Mouse (Mus musculus) heart, postnatal 10 days (tissue): ENCODE results near the gene Gm49711. TPM values are rescaled to one million over a fixed set of nuclear protein-coding genes. Genes with fewer than 3 reads are reported as not detected.
A peak's percentile ranks its signal among the peaks of the same experiment; 100 is the strongest.
"Not testable (repeated sequence)": the region's sequence is repeated elsewhere in the genome, so short reads cannot be mapped to it uniquely, and the experiment has no call there.

Source experiments
- DNase-seq, 2 experiments: peaks; one replicate each; pipeline ENCODE4 v3.0.0; 2021
- intact Hi-C: fragments of 180-260 bp; cut with DNase I; formaldehyde crosslinking; loops from one replicate; pipeline ENCODE4 v1.15.1; 2025
- total RNA-seq, 2 experiments: library from RNA; stranded (reverse); gene quantifications; 2 replicates each; pipeline ENCODE4 v1.2.3; 2021

Gene Gm49711
- total RNA-seq, 2 experiments from 2014 or later, result not detected

GRCm38 (mm10) chr16:92060213-92060612, 2.1 kb downstream of the Gm49711 start:
- intact Hi-C loops, result no loop called here
- no peak for DNase-seq

DNA sequence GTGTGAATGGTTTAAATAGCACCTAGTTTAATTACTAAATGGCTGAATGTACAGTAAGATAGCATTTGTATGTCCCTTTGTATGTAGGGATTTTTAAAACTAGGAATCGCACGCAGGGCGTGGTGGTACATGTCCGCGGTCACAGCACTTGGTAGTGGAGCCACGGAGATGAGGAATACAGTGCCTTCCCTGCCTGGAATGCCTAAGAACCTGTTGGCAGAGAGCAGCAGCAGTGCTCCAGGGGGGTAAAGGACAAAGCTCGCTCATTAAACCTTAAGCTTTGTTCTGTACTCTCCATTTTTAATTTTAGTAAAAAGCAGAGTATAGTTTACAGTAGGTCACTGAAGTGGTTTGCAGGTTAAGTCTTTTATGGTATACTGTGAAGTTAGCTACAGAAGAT, 3.5 kb downstream of the Gm49711 start:
- intact Hi-C loops, result no loop called here
- DNase-seq, result no peak

DNA sequence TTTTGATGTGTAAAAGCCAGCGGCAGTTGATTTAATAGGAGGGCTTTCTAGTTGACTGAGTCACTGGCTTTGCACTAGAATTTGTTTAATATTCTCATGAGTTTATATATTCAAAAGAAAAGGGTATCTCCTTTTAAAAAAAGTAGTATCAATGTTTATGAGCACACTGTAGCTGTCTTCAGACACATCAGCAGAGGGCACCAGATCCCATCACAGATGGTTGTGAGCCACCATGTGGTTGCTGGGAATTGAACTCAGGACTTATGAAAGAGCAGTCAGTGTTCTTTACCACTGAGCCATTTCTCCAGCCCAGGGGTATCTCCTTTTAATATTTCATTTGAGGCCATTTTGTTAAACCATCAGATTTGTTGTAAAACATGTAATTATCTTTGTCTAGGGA, 4.7 kb downstream of the Gm49711 start:
- DNase-seq, result no peak
- intact Hi-C loops, result no loop called here

DNA sequence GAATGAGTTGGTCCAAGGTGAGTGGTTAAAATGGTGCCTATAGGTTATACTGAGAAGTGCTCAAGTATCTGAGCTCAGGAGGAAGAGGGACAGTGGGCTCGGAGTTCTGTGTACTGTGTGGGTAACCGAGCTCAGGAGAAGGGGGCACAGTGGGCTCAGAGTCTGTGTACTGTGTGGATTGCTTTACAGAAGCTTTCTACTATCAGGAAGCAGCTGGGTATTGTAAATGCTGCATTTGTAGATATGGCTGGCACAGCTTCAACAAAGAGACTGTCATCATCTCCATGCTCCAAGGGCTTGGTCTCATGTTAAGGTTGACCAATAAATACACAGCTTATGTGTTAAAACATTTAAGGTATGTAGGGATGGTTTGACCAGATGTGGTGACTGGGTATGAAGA, 6.7 kb downstream of the Gm49711 start:
- no peak for DNase-seq
- intact Hi-C loops, result no loop called here

- DNase-seq, result no peak
- intact Hi-C loops, result no loop called here
These were observed 12.2 kb downstream of the Gm49711 start for GRCm38 (mm10) chr16:92070338-92070737.

DNA sequence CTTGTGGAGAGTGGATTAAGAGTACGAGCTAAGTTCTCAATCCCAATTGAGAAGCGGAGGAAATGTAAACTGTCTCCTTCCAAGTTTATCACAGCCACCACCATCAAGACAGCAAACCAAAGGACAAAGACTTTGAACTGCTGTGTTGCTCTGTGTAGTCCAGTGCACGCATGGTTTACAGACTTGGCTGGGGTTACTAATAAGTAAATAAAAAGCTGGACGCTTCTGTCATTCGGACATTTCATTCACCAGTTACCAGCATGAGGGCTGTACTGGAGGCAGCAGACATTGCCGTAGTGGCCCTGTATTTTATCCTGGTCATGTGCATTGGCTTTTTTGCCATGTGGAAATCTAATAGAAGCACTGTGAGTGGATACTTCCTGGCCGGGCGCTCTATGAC, 18.7 kb downstream of the Gm49711 start:
- no peak for DNase-seq
- intact Hi-C loops, result no loop called here

- no peak for DNase-seq
- intact Hi-C loops, result no loop called here
These were observed 25.8 kb downstream of the Gm49711 start for GRCm38 (mm10) chr16:92083771-92084453.

DNA sequence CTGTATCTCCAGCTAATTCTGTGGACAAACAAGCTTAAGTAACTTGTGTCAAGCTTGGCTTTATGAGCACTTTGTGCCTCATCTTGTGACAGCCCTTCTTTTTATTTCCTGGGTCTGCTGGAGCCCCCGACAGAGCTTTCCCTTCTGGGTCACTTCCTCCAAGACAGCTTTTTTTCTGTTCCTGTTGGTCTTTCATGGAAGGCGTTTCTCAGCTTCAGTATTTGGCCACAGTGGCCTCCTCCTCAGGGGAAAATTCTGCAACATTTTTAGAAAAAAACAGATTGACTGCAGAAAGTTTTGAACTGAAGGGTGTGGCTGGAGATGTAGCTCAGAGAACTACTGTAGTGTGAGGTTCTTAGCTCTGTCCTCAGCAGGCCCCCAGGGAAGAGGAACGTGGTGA, 31.1 kb downstream of the Gm49711 start:
- intact Hi-C loops, result no loop called here
- DNase-seq, result no peak

DNA sequence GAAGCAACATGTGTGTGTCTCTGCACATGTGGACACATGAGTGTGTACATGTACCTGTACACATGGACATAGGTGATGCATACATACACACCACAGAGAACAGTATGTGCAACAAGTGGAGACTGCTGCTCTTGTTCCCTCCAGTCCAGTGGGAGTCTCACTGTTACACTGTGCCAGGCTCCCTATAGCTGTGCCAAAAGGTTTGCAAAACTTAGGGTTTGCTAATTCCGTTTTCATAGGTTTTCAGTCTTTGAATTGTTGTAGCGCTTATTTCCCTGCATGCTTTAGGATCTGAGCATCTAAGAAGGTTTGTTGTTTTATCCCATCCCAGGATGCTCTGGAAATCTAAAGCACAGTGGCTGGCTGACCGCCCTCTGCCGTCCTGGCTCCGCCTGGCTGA, 33.8 kb downstream of the Gm49711 start:
- DNase-seq, result no peak
- intact Hi-C loops, result no loop called here

DNA sequence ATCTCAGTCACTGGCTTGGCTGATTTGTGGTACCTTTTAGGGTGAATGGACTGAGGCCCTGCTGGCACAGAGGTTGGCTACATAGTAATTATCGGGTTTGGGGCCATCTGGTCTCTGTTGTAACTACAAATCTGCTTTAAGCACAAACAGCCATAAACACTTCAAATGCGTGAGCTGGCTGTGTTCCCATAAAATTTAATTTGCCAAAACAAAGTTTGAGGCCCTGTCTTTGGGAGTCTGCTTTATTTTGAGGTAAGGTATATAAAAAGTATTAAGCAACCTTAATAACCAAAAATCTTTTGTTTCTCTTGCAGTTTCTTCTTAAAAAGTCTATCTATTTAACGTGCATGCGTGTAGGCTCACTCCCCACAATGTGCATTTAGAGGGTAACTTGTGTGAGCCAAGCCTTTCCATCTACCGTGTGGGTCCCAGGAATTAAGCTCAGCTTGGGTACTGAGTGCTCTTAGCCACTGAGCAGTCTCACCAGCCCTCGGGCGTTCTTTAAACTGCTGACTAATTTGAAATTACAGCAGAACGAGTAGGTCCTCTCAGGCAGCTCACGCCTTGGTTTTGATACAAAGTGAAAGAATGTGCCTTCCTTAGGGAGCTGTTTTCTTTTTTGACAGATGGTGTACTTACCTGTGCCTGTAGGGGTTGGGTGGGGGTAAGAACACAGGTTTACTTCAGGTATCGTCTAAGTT, 40.4 kb downstream of the Gm49711 start:
- intact Hi-C loops, result no loop called here
- no peak for DNase-seq

DNA sequence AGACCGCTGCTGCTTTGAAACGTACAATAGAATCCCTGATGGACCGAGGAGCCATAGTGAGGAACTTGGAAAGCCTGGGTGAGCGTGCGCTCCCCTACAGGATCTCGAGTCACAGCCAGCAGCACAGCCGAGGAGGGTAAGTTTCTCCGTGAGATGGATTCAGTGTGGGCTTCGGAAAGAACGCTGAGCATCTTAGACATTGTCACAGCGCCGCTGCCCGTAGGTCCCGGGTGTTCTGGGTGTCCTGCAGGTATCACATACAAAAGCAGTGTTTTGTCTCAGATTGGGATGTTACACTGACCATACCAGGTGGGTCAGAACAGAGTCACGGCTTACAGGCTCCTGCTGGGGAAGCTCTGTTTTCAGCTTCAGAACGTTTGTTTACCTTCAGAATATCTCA, 41.5 kb downstream of the Gm49711 start:
- intact Hi-C loops, result no loop called here

DNA sequence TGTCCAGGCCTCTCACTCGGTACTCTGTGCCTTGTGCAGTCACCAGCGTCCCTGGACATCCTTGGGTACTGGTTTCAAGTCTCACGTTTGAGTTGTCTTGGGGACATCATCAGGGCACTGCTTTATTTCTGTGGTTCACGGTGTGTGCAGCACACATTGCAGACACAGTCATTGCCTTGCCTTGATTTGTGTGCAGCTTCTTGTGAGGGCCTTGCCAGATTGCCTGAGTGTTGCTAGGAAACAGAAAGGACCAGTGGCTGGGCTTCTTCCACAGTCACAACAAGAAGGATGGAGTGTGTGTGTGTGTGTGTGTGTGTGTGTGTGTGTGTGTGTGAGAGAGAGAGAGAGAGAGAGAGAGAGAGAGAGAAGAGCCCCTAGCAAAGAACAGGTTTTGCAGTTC, 42.0 kb downstream of the Gm49711 start:
- DNase-seq, result no peak
- intact Hi-C loops, result no loop called here

More for the DNA sequence above, 41.5 kb downstream of the Gm49711 start:
- DNase-seq, result no peak

DNA sequence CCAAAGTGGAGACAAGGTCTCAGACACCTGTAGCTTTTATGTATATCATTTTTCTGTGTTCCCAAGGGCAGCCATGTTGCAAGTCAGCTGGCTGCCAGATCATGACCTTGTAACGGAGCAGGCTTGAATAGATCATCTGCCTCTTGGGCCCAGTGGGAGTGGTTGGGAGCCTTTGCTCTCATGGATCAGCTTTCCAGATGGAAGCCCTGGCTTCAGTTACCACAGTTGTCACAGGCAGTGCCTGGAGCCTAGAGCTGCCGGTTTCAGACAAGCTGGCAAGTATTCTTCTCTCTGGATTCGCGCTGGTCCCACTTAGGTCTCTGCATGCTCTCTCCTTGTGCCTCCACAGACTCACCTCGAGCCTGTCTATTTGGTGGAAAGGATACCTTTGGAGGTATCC, 44.0 kb downstream of the Gm49711 start:
- peak; percentile 22 to 29 for DNase-seq
- intact Hi-C loops, result no loop called here

DNA sequence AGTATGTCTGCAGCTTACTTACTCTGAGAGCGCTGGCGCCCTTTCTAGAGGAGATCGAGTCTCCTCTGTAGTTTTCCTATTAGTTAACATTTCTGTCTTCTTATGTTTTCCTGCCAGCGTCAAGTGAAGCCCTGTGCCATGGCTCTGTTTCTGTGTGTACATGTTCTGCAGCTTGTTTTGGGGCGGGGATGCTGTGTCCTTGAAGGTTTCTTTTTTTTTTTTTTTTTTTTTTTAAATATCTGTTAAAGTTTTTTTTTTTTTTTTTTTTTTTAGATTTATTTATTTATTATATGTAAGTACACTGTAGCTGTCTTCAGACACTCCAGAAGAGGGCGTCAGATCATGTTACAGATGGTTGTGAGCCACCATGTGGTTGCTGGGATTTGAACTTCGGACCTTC, 44.8 kb downstream of the Gm49711 start:
- DNase-seq, intact Hi-C loops: not testable (repeated sequence)

DNA sequence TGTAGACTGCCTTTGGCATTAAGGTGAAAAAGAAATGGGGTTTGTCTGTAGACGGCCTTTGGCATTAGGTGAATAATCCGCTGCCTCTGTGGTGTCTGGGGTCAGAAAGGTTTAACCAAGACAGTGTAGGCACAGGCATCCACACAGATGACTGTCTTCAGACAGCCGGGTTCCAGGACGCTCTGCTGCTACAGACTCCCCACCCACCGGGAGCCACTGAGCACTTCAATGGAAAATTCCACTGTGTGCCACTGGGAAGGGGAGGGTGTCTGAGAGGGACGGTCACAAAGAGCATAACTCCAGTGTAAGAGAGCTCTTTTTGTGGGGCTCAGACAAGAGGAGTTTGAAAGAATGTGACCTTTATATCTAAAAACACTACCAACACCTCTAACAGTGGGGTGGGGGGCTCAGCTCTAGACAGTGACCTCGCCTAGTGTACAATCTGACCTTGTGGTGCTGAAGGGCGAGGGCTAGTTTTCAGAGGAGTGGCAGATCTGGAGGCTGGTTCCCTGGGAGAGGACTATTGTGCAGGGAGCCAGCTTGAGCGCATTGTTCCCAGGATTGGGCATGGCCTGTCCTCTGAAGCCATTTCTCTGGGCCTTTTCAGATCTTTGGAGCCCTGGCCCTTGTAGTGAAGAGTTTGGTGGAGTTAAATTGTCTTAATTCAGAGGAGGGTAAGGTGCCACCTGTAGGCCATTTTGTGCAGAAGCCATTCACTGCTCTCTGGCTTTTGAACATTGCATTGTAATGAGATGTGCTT, 45.6 kb downstream of the Gm49711 start:
- peak in 1 of 2 experiments; percentile 27 for DNase-seq
- intact Hi-C loops, result loop anchor here (1.0 kb wide), 1 partner anchor 167 kb away; no protein-coding TSS in a partner anchor

DNA sequence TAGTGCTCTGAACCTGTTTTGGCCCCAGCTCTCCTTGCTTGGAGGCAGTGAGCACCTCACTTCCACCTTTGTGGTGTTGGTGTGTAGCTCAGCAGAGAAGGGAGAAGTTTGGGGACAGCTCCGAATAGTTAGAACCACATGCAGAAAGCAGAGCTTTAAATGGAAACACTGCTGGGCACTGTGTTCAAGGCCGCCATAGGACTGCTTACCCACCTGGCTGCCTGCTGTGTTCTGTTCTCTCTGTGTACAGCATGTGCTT, 46.1 kb downstream of the Gm49711 start:
- intact Hi-C loops, result loop anchor here (1.0 kb wide), 1 partner anchor 168 kb away; no protein-coding TSS in a partner anchor
- no peak for DNase-seq

DNA sequence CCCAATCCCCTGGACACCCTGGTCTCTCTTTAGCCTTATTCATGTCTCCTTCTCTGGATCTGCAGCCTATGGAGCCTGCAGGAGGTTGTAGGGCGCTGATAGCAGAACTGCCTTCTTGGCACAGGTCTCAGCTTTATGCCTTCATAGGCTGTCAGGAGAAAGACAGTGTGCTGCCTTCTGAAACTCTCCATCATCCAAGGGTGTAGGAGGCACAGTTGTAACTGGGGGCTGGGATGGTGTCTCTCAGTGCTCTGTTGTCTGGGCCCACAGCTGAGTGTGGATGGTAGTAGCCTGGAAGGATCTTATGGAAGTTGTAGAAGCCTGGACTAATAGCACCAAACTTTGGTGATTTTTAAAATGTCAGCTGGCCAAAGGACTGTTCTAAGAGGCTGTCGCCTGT, 46.8 kb downstream of the Gm49711 start:
- no peak for DNase-seq
- intact Hi-C loops, result loop anchor here (1.0 kb wide), 1 partner anchor 169 kb away; no protein-coding TSS in a partner anchor

GRCm38 (mm10) chr16:92105631-92106030, 47.5 kb downstream of the Gm49711 start:
- intact Hi-C loops, result no loop called here
- no peak for DNase-seq

DNA sequence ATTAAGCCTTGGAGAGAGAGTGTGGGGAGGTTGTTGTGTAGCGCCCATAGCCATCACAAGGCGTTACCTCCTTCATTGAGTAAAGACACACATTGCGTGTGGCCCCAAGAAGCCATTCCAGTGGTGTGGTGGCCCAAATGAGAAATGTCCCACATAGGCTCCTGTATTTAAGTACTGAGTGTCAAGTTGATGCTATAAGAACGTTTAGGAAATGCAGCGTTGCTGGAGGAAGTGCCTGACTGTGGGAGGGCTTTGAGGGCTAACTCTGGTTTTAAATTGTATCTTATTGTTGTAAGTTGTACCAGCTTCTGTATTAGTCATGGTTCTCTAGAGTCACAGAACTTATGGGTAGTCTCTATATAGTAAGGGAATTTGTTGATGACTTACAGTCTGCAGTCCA, 49.2 kb downstream of the Gm49711 start:
- DNase-seq, result no peak
- intact Hi-C loops, result no loop called here

DNA sequence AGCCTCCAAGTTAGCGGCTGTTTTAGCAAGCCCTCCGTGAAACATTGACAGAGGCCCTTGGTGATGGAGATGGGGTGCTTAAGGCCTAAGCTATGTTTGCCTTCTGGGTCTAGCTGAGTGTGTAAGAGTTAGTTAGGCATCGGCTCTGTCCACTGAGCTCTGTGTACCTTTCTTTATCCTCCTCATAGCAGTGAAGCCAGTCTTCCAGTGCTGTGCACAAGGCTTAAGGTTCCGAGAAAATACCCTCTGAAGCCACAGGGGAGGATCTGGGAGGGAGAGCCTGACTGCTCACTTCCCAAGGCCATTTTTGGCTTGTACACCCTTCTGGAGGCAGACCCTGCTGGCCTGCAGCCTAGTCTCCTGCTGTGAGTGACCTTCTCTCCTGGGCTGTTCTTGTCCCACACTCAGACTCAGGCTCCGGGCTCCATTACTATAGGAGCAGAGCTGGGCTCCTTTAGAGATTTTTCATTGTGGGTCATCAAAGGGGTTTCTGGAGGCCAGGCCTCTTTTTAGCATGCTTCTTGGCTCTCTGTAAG, 56.7 kb downstream of the Gm49711 start:
- intact Hi-C loops, result no loop called here
- peak; percentile 76 to 77 for DNase-seq

DNA sequence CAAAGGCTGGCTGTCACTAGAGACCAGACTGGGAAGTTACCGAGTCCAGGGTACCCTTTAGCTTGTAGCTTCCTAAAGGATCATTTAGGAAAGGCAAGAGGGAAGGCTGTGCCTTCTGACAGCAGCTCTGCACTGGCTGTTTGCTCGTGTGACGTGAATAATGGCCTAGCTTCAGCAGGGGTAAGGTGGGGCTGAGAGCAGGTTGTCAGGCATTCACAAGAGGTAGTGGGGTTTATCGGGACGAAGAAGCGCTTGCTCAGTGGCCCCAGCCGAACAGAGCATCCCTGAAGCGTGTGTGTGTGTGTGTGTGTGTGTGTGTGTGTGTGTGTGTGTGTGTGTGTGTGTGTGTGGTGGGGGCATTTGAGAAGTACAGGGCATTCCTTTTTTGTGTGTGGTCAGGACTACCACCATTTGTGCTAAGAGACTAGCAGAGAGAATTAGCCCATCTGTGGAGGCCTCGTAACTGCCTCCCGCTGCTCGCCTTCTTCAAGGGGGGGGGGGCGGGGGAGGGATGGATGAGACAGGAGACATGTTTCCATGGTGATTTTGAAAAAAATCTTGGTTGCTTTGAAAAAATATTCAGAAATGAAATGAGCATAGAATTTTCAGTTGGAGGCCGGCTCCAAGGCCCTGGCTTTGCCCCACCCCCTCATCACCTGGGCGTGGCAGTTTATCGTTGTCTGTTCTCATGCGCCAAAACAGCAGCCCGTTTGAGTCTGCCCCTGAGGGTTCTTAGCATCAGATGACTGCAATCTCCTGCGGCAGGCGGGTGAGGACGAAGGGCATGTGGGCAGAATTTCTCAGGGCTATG, 57.7 kb downstream of the Gm49711 start:
- DNase-seq, result peak in 1 of 2 experiments; percentile 23

More for the DNA sequence above, 57.7 kb downstream of the Gm49711 start:
- intact Hi-C loops, result no loop called here
